Mouse (Mus musculus): ENCODE measurements around the gene Gapt.

Gapt gene

DNA sequence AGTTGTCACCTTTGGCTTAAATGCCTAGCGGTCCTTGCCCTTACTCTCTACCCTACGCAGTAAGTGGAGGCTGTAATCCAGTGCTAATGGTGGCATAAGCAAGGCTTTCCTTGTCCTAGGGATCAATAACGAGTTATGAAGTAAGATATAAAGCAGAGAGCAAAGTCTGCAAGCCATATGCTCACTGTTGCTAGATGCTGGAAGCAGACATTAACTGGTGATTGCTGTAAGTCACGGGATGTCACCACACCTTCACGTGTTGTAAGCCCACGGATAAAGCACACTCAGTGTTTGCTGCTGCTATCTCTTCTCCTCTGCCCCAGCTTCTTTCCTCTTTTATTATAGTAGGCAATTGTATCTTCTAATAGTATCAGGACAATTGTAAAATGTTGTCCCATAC lies 5.9 kb downstream of the Gapt start:
- no peak for DNase-seq (ENCODE audit: extremely low spot score, low spot score)

DNA sequence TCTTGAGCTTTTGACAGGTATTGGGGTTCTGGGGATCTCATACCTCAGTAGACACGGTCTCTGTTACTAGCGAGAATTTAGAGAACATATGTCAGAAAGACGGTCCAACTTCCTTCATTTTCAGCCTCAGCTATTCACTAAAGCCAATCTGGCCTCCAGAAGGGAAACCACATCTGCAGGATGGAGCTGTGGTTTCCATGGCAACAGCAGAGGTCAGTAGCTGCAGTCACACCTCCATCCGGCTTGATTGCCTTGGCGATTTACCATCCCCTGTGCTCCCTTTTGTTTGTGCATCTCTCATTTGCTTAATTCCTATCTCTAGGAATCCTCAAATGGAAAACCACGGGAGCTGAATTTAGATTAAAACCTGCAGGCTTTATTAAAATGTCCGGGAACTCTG lies 10.3 kb downstream of the Gapt start:
- DNase-seq (ENCODE audit: extremely low spot score, low spot score): peak; percentile 37

DNA sequence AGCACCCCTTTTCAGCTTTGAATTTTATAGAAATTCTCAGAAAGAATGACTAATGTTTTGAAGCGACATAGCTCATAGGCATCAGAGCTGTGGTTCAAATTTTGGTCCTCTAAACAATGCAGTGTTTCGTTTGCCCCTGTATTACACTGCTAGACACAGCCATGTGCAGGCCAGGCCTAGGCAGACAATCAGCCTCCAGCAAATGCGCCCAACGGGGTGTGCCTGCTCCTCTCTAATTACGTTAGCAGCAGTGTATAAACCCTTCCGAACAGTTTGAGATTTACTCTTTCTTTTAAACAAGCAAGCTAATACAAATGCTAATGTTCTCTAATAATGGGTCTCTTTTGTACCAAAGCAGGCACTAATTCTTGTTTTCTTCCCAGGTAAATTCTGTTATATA lies 14.4 kb downstream of the Gapt start:
- DNase-seq (ENCODE audit: extremely low spot score, low spot score): no peak

DNA sequence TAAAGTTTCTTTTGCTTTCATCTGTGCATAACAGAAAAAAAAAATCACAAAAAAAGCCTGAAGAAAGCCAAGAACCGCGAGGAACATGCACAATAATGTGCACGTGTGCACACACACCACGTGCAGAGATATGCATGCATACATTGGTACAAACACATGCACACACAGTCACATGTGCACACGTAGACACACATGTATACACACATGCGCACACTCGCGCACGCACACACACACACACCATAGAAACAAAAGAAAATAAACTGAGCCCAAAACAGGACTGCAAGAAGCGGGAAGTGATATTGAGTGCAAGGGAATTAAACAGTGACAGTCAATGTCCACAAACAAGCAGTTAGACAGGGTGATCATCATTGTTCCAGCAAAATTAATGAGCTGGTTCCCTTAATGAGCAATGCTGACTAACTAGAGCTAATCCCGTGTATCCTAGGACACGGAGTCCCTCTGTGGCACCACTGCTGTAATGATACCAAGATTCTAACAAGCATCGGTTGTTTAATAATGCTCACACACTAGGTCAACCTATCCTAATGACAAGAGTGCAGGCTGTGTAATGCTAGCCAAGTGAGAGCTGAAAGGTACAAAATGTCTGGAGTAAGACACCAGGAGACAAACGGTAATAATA lies 23.9 kb downstream of the Gapt start:
- no peak for DNase-seq (ENCODE audit: extremely low spot score, low spot score)

DNA sequence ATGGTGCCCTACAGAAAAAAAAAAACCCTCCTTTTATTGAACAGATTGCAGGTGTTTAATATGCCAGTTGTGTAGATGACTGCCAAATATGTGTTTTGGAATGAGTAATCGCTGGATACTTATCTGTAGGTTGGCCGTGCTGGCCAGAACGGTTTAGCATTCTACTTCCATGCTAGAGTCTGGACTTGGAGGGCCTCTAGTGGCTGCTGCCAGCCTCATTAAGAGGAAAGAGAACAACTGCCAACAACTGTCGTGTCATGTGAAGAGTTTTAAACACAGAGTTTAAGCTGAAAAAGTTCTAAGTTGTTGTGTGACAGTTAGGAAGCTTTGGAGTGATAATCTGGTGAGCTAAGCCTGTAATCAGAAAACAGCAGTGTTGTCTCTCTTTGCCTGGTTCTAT lies 38.3 kb downstream of the Gapt start:
- DNase-seq (ENCODE audit: extremely low spot score, low spot score): no peak

DNA sequence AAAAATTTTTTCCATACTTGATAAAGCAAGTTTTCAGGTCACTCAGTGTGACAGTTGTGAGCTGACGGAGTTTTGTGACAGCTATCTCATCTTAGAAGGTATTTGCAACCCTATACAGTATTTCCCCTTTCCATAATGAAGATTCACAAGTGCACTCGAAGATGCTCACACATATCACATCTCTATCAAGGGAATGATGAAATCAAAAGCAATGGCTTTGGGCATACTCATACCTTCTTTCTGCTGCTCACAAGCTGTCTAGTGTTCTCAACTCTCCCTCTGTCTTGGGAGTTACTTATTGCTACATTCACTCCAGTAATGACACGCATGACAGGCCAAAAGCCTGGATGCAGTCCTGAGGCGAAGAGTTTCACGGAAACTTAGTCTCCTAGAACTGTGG lies 49.8 kb downstream of the Gapt start:
- DNase-seq (ENCODE audit: extremely low spot score, low spot score): no peak
